Mouse (Mus musculus) heart, postnatal 4 days (tissue): Measurements from ENCODE around the gene Stx8. TPM values are rescaled to one million over a fixed set of nuclear protein-coding genes. Genes with fewer than 3 reads are reported as not detected.

ENCODE experiments used
- DNase-seq: peaks from one replicate; pipeline ENCODE4 v3.0.0; 2021
- total RNA-seq, 2 experiments: library from RNA; stranded (reverse); gene quantifications; 2 replicates each; pipeline ENCODE4 v1.2.3; 2021

The Stx8 gene
- total RNA-seq, 2 experiments from 2014 or later: 34.7 to 35.8 TPM

GRCm38 (mm10) chr11:67983564-67983963 is 17.6 kb downstream of the Stx8 start:
- no peak for DNase-seq

GRCm38 (mm10) chr11:67991240-67991639 is 25.2 kb downstream of the Stx8 start:
- DNase-seq: no peak

GRCm38 (mm10) chr11:67995965-67996364 is 30.0 kb downstream of the Stx8 start:
- no peak for DNase-seq

GRCm38 (mm10) chr11:67998905-67999304 is 32.9 kb downstream of the Stx8 start:
- DNase-seq: no peak

- no peak for DNase-seq
These were observed 33.6 kb downstream of the Stx8 start for GRCm38 (mm10) chr11:67999629-68000028.

- DNase-seq: peak; percentile 86
These were observed 38.2 kb downstream of the Stx8 start for GRCm38 (mm10) chr11:68004191-68004590.

- no peak for DNase-seq
These were observed 40.3 kb downstream of the Stx8 start for GRCm38 (mm10) chr11:68006216-68006789.

GRCm38 (mm10) chr11:68007645-68008044 is 41.7 kb downstream of the Stx8 start:
- DNase-seq: no peak

- no peak for DNase-seq
These were observed 43.4 kb downstream of the Stx8 start for GRCm38 (mm10) chr11:68009377-68009776.

- no peak for DNase-seq
These were observed 46.2 kb downstream of the Stx8 start for GRCm38 (mm10) chr11:68012207-68012606.

- DNase-seq: no peak
These were observed 52.2 kb downstream of the Stx8 start for GRCm38 (mm10) chr11:68018191-68018590.

GRCm38 (mm10) chr11:68019156-68019555 is 53.2 kb downstream of the Stx8 start:
- no peak for DNase-seq

- DNase-seq: no peak
These were observed 56.0 kb downstream of the Stx8 start for GRCm38 (mm10) chr11:68021976-68022375.

GRCm38 (mm10) chr11:68022895-68023294 is 56.9 kb downstream of the Stx8 start:
- DNase-seq: peak; percentile 32

GRCm38 (mm10) chr11:68023811-68024369 is 57.9 kb downstream of the Stx8 start:
- no peak for DNase-seq

- DNase-seq: no peak
These were observed 60.6 kb downstream of the Stx8 start for GRCm38 (mm10) chr11:68026590-68026989.

- DNase-seq: no peak
These were observed 63.1 kb downstream of the Stx8 start for GRCm38 (mm10) chr11:68029079-68029478.

GRCm38 (mm10) chr11:68029871-68030270 is 63.9 kb downstream of the Stx8 start:
- peak; percentile 34 for DNase-seq

- DNase-seq: peak; percentile 74
These were observed 64.8 kb downstream of the Stx8 start for GRCm38 (mm10) chr11:68030771-68031170.

GRCm38 (mm10) chr11:68032448-68032847 is 66.5 kb downstream of the Stx8 start:
- no peak for DNase-seq

- no peak for DNase-seq
These were observed 67.4 kb downstream of the Stx8 start for GRCm38 (mm10) chr11:68033331-68033926.

GRCm38 (mm10) chr11:68034422-68034821 is 68.4 kb downstream of the Stx8 start:
- no peak for DNase-seq

- DNase-seq: no peak
These were observed 69.4 kb downstream of the Stx8 start for GRCm38 (mm10) chr11:68035303-68035891.
